Mouse (Mus musculus): ENCODE data around the gene Tmem72. TPM values are rescaled to one million over a fixed set of nuclear protein-coding genes. Genes with fewer than 3 reads are reported as not detected.

The Tmem72 gene
- polyA plus RNA-seq, 1 experiment from 2014 or later = 0.05 TPM

GRCm38 (mm10) chr6:116647763-116648162 lies 69.0 kb downstream of the Tmem72 start:
- H3K9me3 ChIP-seq (replicated peaks) = no peaks in the 10 kb centered on the region
- H3K4me2 ChIP-seq = no peak overlapping the region
- no peaks in the 10 kb centered on the region for H3K27me3 ChIP-seq
- no peak overlapping the region for H3K27ac ChIP-seq (replicated peaks)
- H3K4me1 ChIP-seq (replicated peaks) = peaks cover 12% of the 10 kb centered on the region
- no peak overlapping the region for H3K9ac ChIP-seq
- 61% methylated on average over 12 of the region's 12 CpGs for WGBS (ENCODE audit: insufficient replicate concordance)
- ATAC-seq (ENCODE audit: insufficient read depth) = peak; percentile 18; the same call in 1 of the 2 replicates
- H3K36me3 ChIP-seq (replicated peaks) = no peaks in the 10 kb centered on the region
- no peak overlapping the region for H3K4me3 ChIP-seq (replicated peaks)

GRCm38 (mm10) chr6:116644335-116644734 lies 72.4 kb downstream of the Tmem72 start:
- ATAC-seq (ENCODE audit: insufficient read depth) = no peak
- 30% methylated on average over 3 of the region's 3 CpGs for WGBS (ENCODE audit: insufficient replicate concordance)
- H3K27ac ChIP-seq (replicated peaks) = no peak overlapping the region

GRCm38 (mm10) chr6:116643881-116644280 lies 72.8 kb downstream of the Tmem72 start:
- Histone ChIP-seq H3K27ac (replicated peaks) (no peak overlapping the region), H3K9me3 (replicated peaks) (no peaks in the 10 kb centered on the region), H3K4me3 (replicated peaks) (no peak overlapping the region), H3K36me3 (replicated peaks) (no peaks in the 10 kb centered on the region), H3K9ac (no peak overlapping the region), H3K27me3 (no peaks in the 10 kb centered on the region), H3K4me1 (replicated peaks) (peaks cover 9% of the 10 kb centered on the region), H3K4me2 (no peak overlapping the region)
- 52% methylated on average over 4 of the region's 4 CpGs for WGBS (ENCODE audit: insufficient replicate concordance)
- no peak for ATAC-seq (ENCODE audit: insufficient read depth)

More at GRCm38 (mm10) chr6:116644335-116644734, 72.4 kb downstream of the Tmem72 start:
- no peaks in the 10 kb centered on the region for H3K9me3 ChIP-seq (replicated peaks)
- no peaks in the 10 kb centered on the region for H3K27me3 ChIP-seq
- no peak overlapping the region for H3K9ac ChIP-seq
- peaks cover 6% of the 10 kb centered on the region; the same call in 1 of the 2 replicates for H3K4me1 ChIP-seq (replicated peaks)
- H3K4me2 ChIP-seq = no peak overlapping the region
- no peak overlapping the region for H3K4me3 ChIP-seq (replicated peaks)
- no peaks in the 10 kb centered on the region for H3K36me3 ChIP-seq (replicated peaks)

GRCm38 (mm10) chr6:116642942-116643341 lies 73.8 kb downstream of the Tmem72 start:
- ATAC-seq (ENCODE audit: insufficient read depth) = no peak
- Histone ChIP-seq H3K9ac (no peak overlapping the region), H3K4me1 (replicated peaks) (peaks cover 10% of the 10 kb centered on the region), H3K4me3 (replicated peaks) (no peak overlapping the region), H3K36me3 (replicated peaks) (no peaks in the 10 kb centered on the region), H3K9me3 (replicated peaks) (no peaks in the 10 kb centered on the region), H3K27me3 (no peaks in the 10 kb centered on the region), H3K27ac (replicated peaks) (no peak overlapping the region), H3K4me2 (no peak overlapping the region)
- 73% methylated on average over 11 of the region's 11 CpGs for WGBS (ENCODE audit: insufficient replicate concordance)

GRCm38 (mm10) chr6:116639663-116640062 lies 77.0 kb downstream of the Tmem72 start:
- H3K36me3 ChIP-seq (replicated peaks) = no peaks in the 10 kb centered on the region
- H3K4me1 ChIP-seq (replicated peaks) = peaks cover 29% of the 10 kb centered on the region
- no peak overlapping the region for H3K4me2 ChIP-seq
- H3K27me3 ChIP-seq = no peaks in the 10 kb centered on the region
- no peak overlapping the region for H3K9ac ChIP-seq
- WGBS (ENCODE audit: insufficient replicate concordance) = 33% methylated on average over 2 of the region's 2 CpGs
- H3K27ac ChIP-seq (replicated peaks) = no peak overlapping the region
- no peak for ATAC-seq (ENCODE audit: insufficient read depth)
- H3K4me3 ChIP-seq (replicated peaks) = no peak overlapping the region
- H3K9me3 ChIP-seq (replicated peaks) = no peaks in the 10 kb centered on the region

GRCm38 (mm10) chr6:116638871-116639270 lies 77.8 kb downstream of the Tmem72 start:
- ATAC-seq (ENCODE audit: insufficient read depth) = no peak

GRCm38 (mm10) chr6:116637496-116637895 lies 79.2 kb downstream of the Tmem72 start:
- H3K4me3 ChIP-seq (replicated peaks) = no peak overlapping the region
- no peaks in the 10 kb centered on the region for H3K36me3 ChIP-seq (replicated peaks)
- H3K9ac ChIP-seq = no peak overlapping the region
- ATAC-seq (ENCODE audit: insufficient read depth) = no peak
- peaks cover 29% of the 10 kb centered on the region for H3K4me1 ChIP-seq (replicated peaks)
- H3K4me2 ChIP-seq = no peak overlapping the region
- 56% methylated on average over 5 of the region's 5 CpGs for WGBS (ENCODE audit: insufficient replicate concordance)
- no peak overlapping the region for H3K27ac ChIP-seq (replicated peaks)
- no peaks in the 10 kb centered on the region for H3K27me3 ChIP-seq
- no peaks in the 10 kb centered on the region for H3K9me3 ChIP-seq (replicated peaks)

More at GRCm38 (mm10) chr6:116638871-116639270, 77.8 kb downstream of the Tmem72 start:
- no peak overlapping the region for H3K4me3 ChIP-seq (replicated peaks)
- no peaks in the 10 kb centered on the region for H3K9me3 ChIP-seq (replicated peaks)
- peaks cover 29% of the 10 kb centered on the region for H3K4me1 ChIP-seq (replicated peaks)
- 67% methylated on average over 2 of the region's 2 CpGs for WGBS (ENCODE audit: insufficient replicate concordance)
- H3K4me2 ChIP-seq = no peak overlapping the region
- no peaks in the 10 kb centered on the region for H3K36me3 ChIP-seq (replicated peaks)
- H3K27ac ChIP-seq (replicated peaks) = no peak overlapping the region
- no peaks in the 10 kb centered on the region for H3K27me3 ChIP-seq
- no peak overlapping the region for H3K9ac ChIP-seq

- no peak overlapping the region for H3K4me3 ChIP-seq (replicated peaks)
- H3K4me1 ChIP-seq (replicated peaks) = peaks cover 33% of the 10 kb centered on the region
- no peaks in the 10 kb centered on the region for H3K27me3 ChIP-seq
- ATAC-seq (ENCODE audit: insufficient read depth) = no peak
- peak overlapping the region; percentile 82 for H3K27ac ChIP-seq (replicated peaks)
- no peaks in the 10 kb centered on the region for H3K36me3 ChIP-seq (replicated peaks)
- WGBS (ENCODE audit: insufficient replicate concordance) = 51% methylated on average over 9 of the region's 9 CpGs
- H3K9ac ChIP-seq = no peak overlapping the region
- H3K9me3 ChIP-seq (replicated peaks) = no peaks in the 10 kb centered on the region
- H3K4me2 ChIP-seq = no peak overlapping the region
Observed at GRCm38 (mm10) chr6:116636581-116637235, 80.0 kb downstream of the Tmem72 start.

- H3K27me3 ChIP-seq = no peaks in the 10 kb centered on the region
- no peak overlapping the region for H3K9ac ChIP-seq
- no peaks in the 10 kb centered on the region for H3K36me3 ChIP-seq (replicated peaks)
- WGBS (ENCODE audit: insufficient replicate concordance) = 33% methylated on average over 10 of the region's 10 CpGs
- H3K4me2 ChIP-seq = no peak overlapping the region
- peak overlapping the region; percentile 82 for H3K27ac ChIP-seq (replicated peaks)
- peaks cover 40% of the 10 kb centered on the region for H3K4me1 ChIP-seq (replicated peaks)
- peak; percentile 84 for ATAC-seq (ENCODE audit: insufficient read depth)
- no peak overlapping the region for H3K4me3 ChIP-seq (replicated peaks)
- no peaks in the 10 kb centered on the region for H3K9me3 ChIP-seq (replicated peaks)
Observed at GRCm38 (mm10) chr6:116635251-116636180, 81.2 kb downstream of the Tmem72 start.

- Histone ChIP-seq H3K27ac (replicated peaks) (peak overlapping the region; percentile 82; the same call in 1 of the 2 replicates), H3K4me3 (replicated peaks) (no peak overlapping the region), H3K4me2 (no peak overlapping the region), H3K36me3 (replicated peaks) (no peaks in the 10 kb centered on the region), H3K9ac (no peak overlapping the region), H3K9me3 (replicated peaks) (no peaks in the 10 kb centered on the region), H3K4me1 (replicated peaks) (peaks cover 39% of the 10 kb centered on the region), H3K27me3 (no peaks in the 10 kb centered on the region)
- ATAC-seq (ENCODE audit: insufficient read depth) = no peak
- 70% methylated on average over 17 of the region's 17 CpGs for WGBS (ENCODE audit: insufficient replicate concordance)
Observed at GRCm38 (mm10) chr6:116633741-116634695, 82.7 kb downstream of the Tmem72 start.

Data from liver, embryonic 15.5 days (tissue).